In genomic region chr13:96697805-96698586, GRCm38 (mm10) we compare ENCODE assay signal across 9 mouse cellular contexts. TPM values are rescaled to one million over a fixed set of nuclear protein-coding genes. Genes with fewer than 3 reads are reported as not detected.
DNase-seq lines count a peak whose midpoint lies in the region; ATAC-seq and TF ChIP-seq lines count a peak whose summit lies in the region.
"Had no signal": no experiment of that assay in that cellular context is flagged by ENCODE, and none has a peak within 500 bp of the region (broad histone marks: within the 10 kb centered on the region; RNA-seq: fewer than 3 reads in every experiment).

No protein-coding gene starts in this region.

- H3K4me3 ChIP-seq in kidney, adult 2 months (ENCODE audit: insufficient read depth, low read depth, low read length): no peak overlapping the region
- no peak overlapping the region for H3K4me3 ChIP-seq in stomach, postnatal 0 days (ENCODE audit: low read depth, low read length)
- H3K4me3 ChIP-seq in hindbrain, embryonic 12.5 days: no peak overlapping the region
- H3K4me3 ChIP-seq in midbrain, embryonic 15.5 days: no peak overlapping the region

- no peak overlapping the region for H3K4me2 ChIP-seq in stomach, postnatal 0 days (replicated peaks; ENCODE audit: low read depth)
- no peak overlapping the region for H3K4me2 ChIP-seq in hindbrain, embryonic 12.5 days (replicated peaks)
- no peak overlapping the region for H3K4me2 ChIP-seq in midbrain, embryonic 15.5 days

- H3K27me3 ChIP-seq in kidney, adult 2 months (replicated peaks; ENCODE audit: control insufficient read depth, insufficient read depth, low read length): no peaks in the 10 kb centered on the region
- H3K27me3 ChIP-seq in stomach, postnatal 0 days (ENCODE audit: control insufficient read depth, insufficient read depth, low read length): no peaks in the 10 kb centered on the region
- no peaks in the 10 kb centered on the region for H3K27me3 ChIP-seq in hindbrain, embryonic 12.5 days
- H3K27me3 ChIP-seq in midbrain, embryonic 15.5 days (replicated peaks): no peaks in the 10 kb centered on the region

- H3K36me3 ChIP-seq in kidney, adult 2 months (ENCODE audit: control insufficient read depth, insufficient read depth, low read length): no peaks in the 10 kb centered on the region
- H3K36me3 ChIP-seq in stomach, postnatal 0 days (ENCODE audit: control insufficient read depth, insufficient read depth, low read length): no peaks in the 10 kb centered on the region
- no peaks in the 10 kb centered on the region for H3K36me3 ChIP-seq in hindbrain, embryonic 12.5 days
- H3K36me3 ChIP-seq in midbrain, embryonic 15.5 days (replicated peaks): no peaks in the 10 kb centered on the region

- peak; percentile 65; the same call in 1 of the 2 replicates for ATAC-seq in stomach, postnatal 0 days (ENCODE audit: low FRiP score, low TSS enrichment)
- no peak for ATAC-seq in hindbrain, embryonic 12.5 days (ENCODE audit: low FRiP score)
- no peak for ATAC-seq in midbrain, embryonic 15.5 days (replicated peaks)

- no peak for TF ChIP-seq EP300 in stomach, postnatal 0 days (optimal IDR thresholded peaks at IDR 0.05)

- TF ChIP-seq POLR2A in kidney, adult 2 months (IDR thresholded peaks at IDR 0.05; ENCODE audit: low read depth, low read length): no peak

- no peak for TF ChIP-seq CTCF in kidney, adult 2 months (conservative IDR thresholded peaks at IDR 0.05; ENCODE audit: insufficient read depth, insufficient read length, low read depth, low read length)
- no peak for TF ChIP-seq CTCF in stomach, postnatal 0 days (IDR thresholded peaks at IDR 0.05; ENCODE audit: low read depth)

- H3K27ac ChIP-seq in kidney, adult 2 months (ENCODE audit: insufficient read depth, low read depth, low read length): no peak overlapping the region
- H3K27ac ChIP-seq in stomach, postnatal 0 days (replicated peaks): no peak overlapping the region
- no peak overlapping the region for H3K27ac ChIP-seq in hindbrain, embryonic 12.5 days
- no peak overlapping the region for H3K27ac ChIP-seq in midbrain, embryonic 15.5 days

- 62% methylated on average over 8 of the region's 8 CpGs for WGBS in kidney, adult 2 months
- 57% methylated on average over 8 of the region's 8 CpGs for whole genome bisulfite sequencing in stomach, postnatal 0 days
- 82% methylated on average over 8 of the region's 8 CpGs for WGBS in hindbrain, embryonic 12.5 days
- WGBS in midbrain, embryonic 15.5 days: 77% methylated on average over 8 of the region's 8 CpGs

- no peaks in the 10 kb centered on the region for H3K4me1 ChIP-seq in kidney, adult 2 months (ENCODE audit: control insufficient read depth, insufficient read depth, low read length)
- no peaks in the 10 kb centered on the region for H3K4me1 ChIP-seq in stomach, postnatal 0 days (replicated peaks; ENCODE audit: control insufficient read depth, insufficient read depth)
- H3K4me1 ChIP-seq in hindbrain, embryonic 12.5 days: no peaks in the 10 kb centered on the region
- H3K4me1 ChIP-seq in midbrain, embryonic 15.5 days: no peaks in the 10 kb centered on the region

- H3K9ac ChIP-seq in stomach, postnatal 0 days (ENCODE audit: low read length): no peak overlapping the region
- no peak overlapping the region for H3K9ac ChIP-seq in hindbrain, embryonic 12.5 days
- no peak overlapping the region for H3K9ac ChIP-seq in midbrain, embryonic 15.5 days

- no peaks in the 10 kb centered on the region for H3K9me3 ChIP-seq in stomach, postnatal 0 days (ENCODE audit: control insufficient read depth, low read length)
- no peaks in the 10 kb centered on the region for H3K9me3 ChIP-seq in hindbrain, embryonic 12.5 days (replicated peaks)
- no peaks in the 10 kb centered on the region for H3K9me3 ChIP-seq in midbrain, embryonic 15.5 days

- peak; percentile 53 for DNase-seq in kidney, adult 2 months
- DNase-seq in kidney, postnatal 4 days: no peak
- peak; percentile 41 for DNase-seq in heart, adult 8-10 months (ENCODE audit: low spot score)
- peak; percentile 36 to 51 for DNase-seq in lung, adult 18-20 months
- no peak for DNase-seq in stomach, postnatal 0 days (ENCODE audit: low spot score)
- no peak for DNase-seq in layer of hippocampus, postnatal 36 days

RNA-seq across cellular contexts. Expression of gene Hmgcr, which starts 27.3 kb away (rescaled TPM):
- polyA plus RNA-seq in kidney, adult 2 months (2012; rRNA removed): 18.7 and 33.7 TPM in 2 replicates
- total RNA-seq in heart, adult 8-10 months (2022): 1 to 10 TPM; 5.5 to 8.7 (median 7.1) TPM
- polyA plus RNA-seq in stomach, postnatal 0 days (2015; fragmentation: Nextera tagmentation; extraction: Ambion mirVana): 40.9 and 41.9 TPM in 2 replicates
- total RNA-seq in layer of hippocampus, postnatal 36 days (2021): 100 to 1,000 TPM; 105 to 120 TPM
- 185 and 192 TPM in 2 replicates for polyA plus RNA-seq in hindbrain, embryonic 12.5 days (2016; fragmentation: Nextera tagmentation; extraction: Ambion mirVana)
- 184 and 196 TPM in 2 replicates for polyA plus RNA-seq in midbrain, embryonic 15.5 days (2015; fragmentation: Nextera tagmentation; extraction: Ambion mirVana)

RNA-seq across cellular contexts. Expression of gene Ankrd31, which starts 50.1 kb away (rescaled TPM):
- 0.01 TPM in 1 of 2 replicates, not detected in the other for polyA plus RNA-seq in kidney, adult 2 months (2012; rRNA removed)
- not detected for total RNA-seq in heart, adult 8-10 months (2022)
- polyA plus RNA-seq in stomach, postnatal 0 days (2015; fragmentation: Nextera tagmentation; extraction: Ambion mirVana): not detected in 2 replicates
- total RNA-seq in layer of hippocampus, postnatal 36 days (2021): under 1 TPM; 0.66 to 0.97 TPM
- not detected in 2 replicates for polyA plus RNA-seq in hindbrain, embryonic 12.5 days (2016; fragmentation: Nextera tagmentation; extraction: Ambion mirVana)
- polyA plus RNA-seq in midbrain, embryonic 15.5 days (2015; fragmentation: Nextera tagmentation; extraction: Ambion mirVana): 0.04 and 0.06 TPM in 2 replicates
- polyA plus RNA-seq: limb, embryonic 11.5 days had no signal

Comparison
In these comparisons a context has a peak if more than half of its experiments do, and no peak if none do; other contexts are left out.
1. DNase-seq: peak in kidney, adult 2 months (single experiment), heart, adult 8-10 months (single experiment) and lung, adult 18-20 months (2 of 2); none in kidney, postnatal 4 days (0 of 2), stomach, postnatal 0 days (single experiment) and layer of hippocampus, postnatal 36 days (0 of 2).